Mouse (Mus musculus) myocyte (in vitro differentiated cells): Measurements from ENCODE around the gene 1110032A03Rik. TPM values are rescaled to one million over a fixed set of nuclear protein-coding genes. Genes with fewer than 3 reads are reported as not detected.

Experiments used
- H3K27me3 ChIP-seq: one replicate; pipeline ENCODE4 v1.6.1; 2011; ENCODE audit not compliant: control insufficient read depth, insufficient read depth, insufficient read length
- H3K36me3 ChIP-seq: one replicate; pipeline ENCODE4 v1.6.1; 2011; ENCODE audit not compliant: control insufficient read depth, insufficient read depth
- H3K4me2 ChIP-seq: one replicate; pipeline ENCODE4 v1.6.1; 2011; ENCODE audit warnings: low read depth, control low read depth
- H3K4me3 ChIP-seq: one replicate; pipeline ENCODE4 v1.5.1; 2011; ENCODE audit warnings: mild to moderate bottlenecking, control low read depth, moderate library complexity
- H3K79me2 ChIP-seq: one replicate; pipeline ENCODE4 v1.6.1; 2011; ENCODE audit not compliant: control insufficient read depth, insufficient read depth
- H3ac ChIP-seq: one replicate; pipeline ENCODE4 v1.6.1; 2011; ENCODE audit not compliant: control insufficient read depth, insufficient read length
- CEBPB ChIP-seq: IDR thresholded peaks from 2 replicates; pipeline ENCODE4 v1.6.1; 2011; ENCODE audit warnings: mild to moderate bottlenecking, moderate library complexity; ENCODE audit not compliant: poor library complexity, insufficient read depth, severe bottlenecking
- E2F4 ChIP-seq: IDR thresholded peaks from one replicate; pipeline ENCODE4 v1.6.1; 2011; ENCODE audit warnings: mild to moderate bottlenecking, control low read depth, moderate library complexity; ENCODE audit not compliant: insufficient read depth
- MAX ChIP-seq: IDR thresholded peaks from one replicate; pipeline ENCODE4 v1.6.1; 2011; ENCODE audit warnings: low read depth, mild to moderate bottlenecking, control low read depth
- MYOD1 ChIP-seq, 3 experiments: IDR thresholded peaks; one replicate each; pipeline ENCODE4 v1.6.1; 2011; ENCODE audit warnings: control low read depth in 2 of 3, low read depth in 2 of 3, mild to moderate bottlenecking in 2 of 3, moderate library complexity in 1 of 3; ENCODE audit not compliant: insufficient read length in 2 of 3, control insufficient read depth in 1 of 3
- MYOG ChIP-seq, 3 experiments: IDR thresholded peaks; one replicate each; pipeline ENCODE4 v1.6.1; 2011; ENCODE audit warnings: control low read depth in 2 of 3, low read depth in 2 of 3, mild to moderate bottlenecking in 2 of 3; ENCODE audit not compliant: insufficient read length in 2 of 3, control insufficient read depth in 1 of 3, insufficient read depth in 1 of 3
- POLR2A ChIP-seq: IDR thresholded peaks from one replicate; pipeline ENCODE4 v1.6.1; 2011; ENCODE audit warnings: low read depth, mild to moderate bottlenecking, control low read depth, moderate library complexity; ENCODE audit not compliant: insufficient read length
- POLR2AphosphoS2 ChIP-seq: IDR thresholded peaks from one replicate; pipeline ENCODE4 v1.6.1; 2011; ENCODE audit warnings: low read depth, control low read depth; ENCODE audit not compliant: insufficient read length
- REST ChIP-seq: IDR thresholded peaks from one replicate; pipeline ENCODE4 v1.6.1; 2011; ENCODE audit warnings: mild to moderate bottlenecking, control low read depth, moderate library complexity; ENCODE audit not compliant: insufficient read depth, insufficient read length
- SRF ChIP-seq: IDR thresholded peaks from one replicate; pipeline ENCODE4 v1.6.1; 2011; ENCODE audit warnings: low read depth; ENCODE audit not compliant: control insufficient read depth, insufficient read length
- TCF12 ChIP-seq: IDR thresholded peaks from one replicate; pipeline ENCODE4 v1.6.1; 2011; ENCODE audit warnings: mild to moderate bottlenecking, control low read depth; ENCODE audit not compliant: poor library complexity, insufficient read depth, severe bottlenecking
- TCF3 ChIP-seq: IDR thresholded peaks from one replicate; pipeline ENCODE4 v1.6.1; 2011; ENCODE audit warnings: low read depth, control low read depth; ENCODE audit not compliant: insufficient read length
- USF1 ChIP-seq: IDR thresholded peaks from one replicate; pipeline ENCODE4 v1.6.1; 2011; ENCODE audit warnings: low read depth, mild to moderate bottlenecking, control low read depth, moderate library complexity
- polyA plus RNA-seq: library from polyadenylated mRNA; unstranded; fragments of >200 nt; fragmentation: generic; extraction: Trizol; gene quantifications from one replicate; pipeline ENCODE4 v1.2.1, GENCODE M21; 2012; ENCODE audit warnings: missing spikeins

1110032A03Rik gene
- polyA plus RNA-seq, 1 experiment = 12.8 TPM

- no peaks in the 10 kb centered on the region for H3K27me3 ChIP-seq
- H3K4me2 ChIP-seq = no peak overlapping the region
- H3K4me3 ChIP-seq = no peak overlapping the region
- H3K36me3 ChIP-seq = peaks cover 8% of the 10 kb centered on the region
- H3K79me2 ChIP-seq = no peaks in the 10 kb centered on the region
- no peak overlapping the region for H3ac ChIP-seq
- no peak for TF ChIP-seq MYOD1 (IDR thresholded peaks at IDR 0.05; ENCODE audit: control insufficient read depth in 1 of 3, insufficient read length in 2 of 3, low read depth in 2 of 3)
- TF ChIP-seq TCF3 = no peak
- TF ChIP-seq MYOG (IDR thresholded peaks at IDR 0.05; ENCODE audit: control insufficient read depth in 1 of 3, insufficient read depth in 1 of 3, insufficient read length in 2 of 3, low read depth in 2 of 3) = no peak
- no peak for TF ChIP-seq TCF12
- TF ChIP-seq POLR2AphosphoS2 = no peak
- TF ChIP-seq MAX = no peak
- TF ChIP-seq CEBPB = no peak
- TF ChIP-seq E2F4 = no peak
- TF ChIP-seq USF1 = no peak
Measured at GRCm38 (mm10) chr9:50798368-50798767, 23.0 kb upstream of the 1110032A03Rik start.

DNA sequence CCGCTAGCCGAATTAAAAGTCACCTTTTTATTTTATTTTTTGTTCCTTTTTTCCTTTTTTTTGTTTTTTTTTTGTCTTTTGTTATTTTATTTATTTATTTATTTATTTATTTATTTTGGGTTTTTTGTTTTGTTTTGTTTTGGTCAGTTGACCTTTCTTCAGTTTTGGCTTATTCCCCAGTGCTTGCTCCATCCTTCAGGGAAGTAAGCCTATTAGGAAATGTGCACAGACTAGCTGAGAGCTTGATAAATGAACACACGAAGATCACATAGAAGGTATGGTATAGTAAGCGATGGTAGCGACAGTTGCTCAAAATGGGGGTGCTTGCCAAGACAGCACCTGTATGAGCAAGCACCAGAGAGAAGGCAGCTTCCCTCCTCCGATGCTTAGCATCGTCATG lies 22.3 kb upstream of the 1110032A03Rik start:
- H3K27me3 ChIP-seq = no peaks in the 10 kb centered on the region
- H3K4me2 ChIP-seq = no peak overlapping the region
- no peak overlapping the region for H3ac ChIP-seq
- TF ChIP-seq MYOD1 (IDR thresholded peaks at IDR 0.05; ENCODE audit: control insufficient read depth in 1 of 3, insufficient read length in 2 of 3, low read depth in 2 of 3) = no peak
- no peak for TF ChIP-seq REST
- TF ChIP-seq MAX = no peak
- no peak for TF ChIP-seq CEBPB
- TF ChIP-seq MYOG (IDR thresholded peaks at IDR 0.05; ENCODE audit: control insufficient read depth in 1 of 3, insufficient read depth in 1 of 3, insufficient read length in 2 of 3, low read depth in 2 of 3) = no peak
- no peak for TF ChIP-seq USF1
- no peak for TF ChIP-seq TCF3
- TF ChIP-seq SRF = no peak
- no peak for TF ChIP-seq E2F4
- no peak for TF ChIP-seq POLR2A
- TF ChIP-seq POLR2AphosphoS2 = no peak
- TF ChIP-seq TCF12 = no peak
- no peaks in the 10 kb centered on the region for H3K79me2 ChIP-seq
- no peak overlapping the region for H3K4me3 ChIP-seq
- peaks cover 10% of the 10 kb centered on the region for H3K36me3 ChIP-seq

DNA sequence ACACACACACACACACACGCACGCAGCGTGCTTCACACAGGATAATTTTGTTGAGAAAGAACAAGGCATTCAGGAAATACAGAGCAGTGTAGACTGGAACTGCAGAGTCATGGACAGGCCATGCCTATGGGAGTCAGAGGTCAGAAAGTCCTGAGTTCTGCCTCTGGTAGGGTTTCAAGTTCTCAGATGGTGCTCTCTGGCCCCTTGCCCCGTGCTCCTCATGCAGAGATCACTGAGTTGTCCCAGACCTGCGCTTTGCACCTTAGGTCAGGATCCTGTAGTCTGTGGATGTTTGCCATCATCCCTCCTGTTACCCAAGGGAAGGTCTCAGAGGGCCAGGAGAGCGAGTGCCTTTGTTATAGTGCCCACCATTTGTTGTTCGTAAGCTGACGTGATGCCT lies 21.5 kb upstream of the 1110032A03Rik start:
- Histone ChIP-seq H3K79me2 (no peaks in the 10 kb centered on the region), H3K4me2 (no peak overlapping the region), H3K36me3 (peaks cover 14% of the 10 kb centered on the region), H3ac (no peak overlapping the region), H3K4me3 (no peak overlapping the region), H3K27me3 (no peaks in the 10 kb centered on the region)
- TF ChIP-seq TCF12 (no peak), MYOG (IDR thresholded peaks at IDR 0.05; ENCODE audit: control insufficient read depth in 1 of 3, insufficient read depth in 1 of 3, insufficient read length in 2 of 3, low read depth in 2 of 3) (no peak), POLR2A (no peak), MAX (no peak), POLR2AphosphoS2 (no peak), USF1 (no peak), TCF3 (no peak), SRF (no peak), MYOD1 (IDR thresholded peaks at IDR 0.05; ENCODE audit: control insufficient read depth in 1 of 3, insufficient read length in 2 of 3, low read depth in 2 of 3) (no peak), REST (no peak), CEBPB (no peak), E2F4 (no peak)

GRCm38 (mm10) chr9:50795266-50795665 lies 19.9 kb upstream of the 1110032A03Rik start:
- TF ChIP-seq MYOD1 (IDR thresholded peaks at IDR 0.05; ENCODE audit: control insufficient read depth in 1 of 3, insufficient read length in 2 of 3, low read depth in 2 of 3) = no peak
- TF ChIP-seq CEBPB = no peak
- no peak for TF ChIP-seq MYOG (IDR thresholded peaks at IDR 0.05; ENCODE audit: control insufficient read depth in 1 of 3, insufficient read depth in 1 of 3, insufficient read length in 2 of 3, low read depth in 2 of 3)
- no peak for TF ChIP-seq POLR2A
- no peak for TF ChIP-seq USF1
- Histone ChIP-seq H3K4me3 (no peak overlapping the region), H3K79me2 (no peaks in the 10 kb centered on the region), H3K4me2 (no peak overlapping the region), H3K27me3 (no peaks in the 10 kb centered on the region), H3K36me3 (peaks cover 10% of the 10 kb centered on the region), H3ac (no peak overlapping the region)

- TF ChIP-seq MAX (no peak), CEBPB (no peak), SRF (no peak), TCF12 (no peak), E2F4 (no peak), REST (no peak), MYOG (IDR thresholded peaks at IDR 0.05; ENCODE audit: control insufficient read depth in 1 of 3, insufficient read depth in 1 of 3, insufficient read length in 2 of 3, low read depth in 2 of 3) (no peak), POLR2A (no peak), TCF3 (no peak), MYOD1 (IDR thresholded peaks at IDR 0.05; ENCODE audit: control insufficient read depth in 1 of 3, insufficient read length in 2 of 3, low read depth in 2 of 3) (no peak), USF1 (no peak), POLR2AphosphoS2 (no peak)
- no peak overlapping the region for H3ac ChIP-seq
- H3K27me3 ChIP-seq = no peaks in the 10 kb centered on the region
- H3K4me2 ChIP-seq = no peak overlapping the region
- no peak overlapping the region for H3K4me3 ChIP-seq
- H3K36me3 ChIP-seq = peaks cover 9% of the 10 kb centered on the region
- no peaks in the 10 kb centered on the region for H3K79me2 ChIP-seq
Measured at GRCm38 (mm10) chr9:50782155-50782554, 6.8 kb upstream of the 1110032A03Rik start.
